Mouse (Mus musculus): ENCODE measurements around the gene Nsun5.
A peak's percentile ranks its signal among the peaks of the same experiment; 100 is the strongest.

Gene Nsun5

GRCm38 (mm10) chr5:135373601-135374000 is 3.8 kb downstream of the Nsun5 start:
- no peak for DNase-seq (ENCODE audit: low read depth, low spot score)

DNA sequence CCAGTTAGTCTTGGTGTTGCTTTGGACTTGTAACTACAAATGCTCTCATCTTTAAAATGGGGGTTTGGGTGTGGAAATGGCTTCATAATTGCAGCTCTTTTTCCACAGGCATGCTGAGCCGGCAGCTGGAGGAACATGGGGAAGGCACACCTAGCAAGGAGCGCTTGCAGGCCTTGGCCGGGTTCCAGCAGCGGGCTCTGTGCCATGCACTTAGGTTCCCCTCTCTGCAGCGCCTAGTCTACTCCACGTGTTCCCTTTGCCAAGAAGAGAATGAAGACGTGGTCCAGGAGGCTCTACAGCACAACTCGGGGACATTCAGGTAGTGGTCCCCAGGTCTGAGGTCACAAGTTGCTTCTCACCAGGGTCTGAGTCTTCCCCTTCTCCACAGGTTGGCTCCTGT is 5.4 kb downstream of the Nsun5 start:
- DNase-seq (ENCODE audit: low read depth, low spot score) = no peak

GRCm38 (mm10) chr5:135376341-135376740 is 6.6 kb downstream of the Nsun5 start:
- no peak for DNase-seq (ENCODE audit: low read depth, low spot score)

DNA sequence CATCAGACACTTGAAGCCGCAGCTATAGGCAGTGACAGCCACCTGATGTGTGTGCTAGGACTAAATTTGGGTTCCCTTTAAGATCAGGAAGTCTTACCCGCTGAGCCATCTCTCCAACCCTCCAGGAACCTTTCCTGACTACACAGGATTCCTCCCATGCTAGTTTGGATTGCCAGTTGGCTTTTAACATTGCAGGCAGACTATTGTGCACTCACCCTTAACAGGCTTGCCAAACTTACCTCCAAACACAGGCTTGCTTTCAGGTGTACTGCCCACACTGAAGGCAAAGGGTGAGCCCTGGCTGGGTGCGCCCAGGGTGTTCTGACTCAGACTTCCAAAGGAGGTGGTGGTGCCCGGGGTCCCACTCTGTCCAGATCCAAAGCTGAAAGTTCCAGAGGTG is 10.9 kb downstream of the Nsun5 start:
- DNase-seq (ENCODE audit: low read depth, low spot score) = no peak

- DNase-seq (ENCODE audit: low read depth, low spot score) = no peak
Measured at GRCm38 (mm10) chr5:135381356-135381925, 11.7 kb downstream of the Nsun5 start.

- DNase-seq (ENCODE audit: low read depth, low spot score) = no peak
Measured at GRCm38 (mm10) chr5:135382746-135383145, 13.0 kb downstream of the Nsun5 start.

GRCm38 (mm10) chr5:135383771-135384170 is 14.0 kb downstream of the Nsun5 start:
- DNase-seq (ENCODE audit: low read depth, low spot score) = no peak

DNA sequence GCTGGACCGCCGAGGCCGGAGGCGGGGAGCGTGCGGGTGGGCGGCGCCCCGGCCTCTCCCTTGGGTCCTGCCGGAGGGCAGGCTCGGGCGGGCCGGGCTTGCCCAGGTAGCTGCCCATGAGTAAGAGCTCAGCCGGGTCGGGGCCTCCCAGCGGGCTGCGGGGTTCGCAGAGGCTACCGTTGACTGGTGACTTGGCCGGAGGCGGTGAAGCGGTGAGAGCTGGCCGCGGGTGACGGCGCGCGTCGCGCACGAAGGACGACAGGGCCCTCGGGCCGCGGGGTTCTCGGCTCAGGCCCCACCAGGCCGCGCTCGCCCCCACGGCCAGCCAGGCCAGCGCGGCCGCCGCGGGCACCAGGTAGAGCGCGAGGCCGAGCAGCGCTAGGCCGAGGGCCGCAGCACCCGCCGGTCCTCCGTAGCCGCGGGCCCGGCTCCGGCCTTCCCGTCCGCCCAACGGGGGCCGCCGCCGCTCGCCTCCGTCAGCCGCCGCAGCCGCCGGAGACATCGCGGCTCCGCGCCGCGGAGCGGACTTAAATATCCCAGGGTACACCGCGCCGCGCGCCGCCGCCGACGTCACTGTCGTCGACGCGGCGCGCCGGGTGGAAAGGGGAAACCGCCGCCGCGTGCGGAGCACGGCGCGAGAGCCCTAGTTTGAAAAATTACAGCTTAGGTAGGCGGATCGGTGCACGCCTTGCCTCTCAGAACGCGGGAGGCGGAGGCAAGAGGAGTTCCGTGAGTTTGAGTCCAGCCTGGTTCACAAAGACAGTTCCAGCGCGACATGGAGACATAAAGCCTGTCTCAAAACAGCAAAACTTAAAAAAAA is 24.5 kb downstream of the Nsun5 start, which contains the start of gene Pom121:
TSS of gene Pom121 (minus strand) at position 543 of the 820 bp plus-strand sequence.
- DNase-seq (ENCODE audit: low read depth, low spot score) = peak; percentile 93

GRCm38 (mm10) chr5:135395826-135396225 is 26.1 kb downstream of the Nsun5 start:
- DNase-seq (ENCODE audit: low read depth, low spot score) = peak; percentile 84

DNA sequence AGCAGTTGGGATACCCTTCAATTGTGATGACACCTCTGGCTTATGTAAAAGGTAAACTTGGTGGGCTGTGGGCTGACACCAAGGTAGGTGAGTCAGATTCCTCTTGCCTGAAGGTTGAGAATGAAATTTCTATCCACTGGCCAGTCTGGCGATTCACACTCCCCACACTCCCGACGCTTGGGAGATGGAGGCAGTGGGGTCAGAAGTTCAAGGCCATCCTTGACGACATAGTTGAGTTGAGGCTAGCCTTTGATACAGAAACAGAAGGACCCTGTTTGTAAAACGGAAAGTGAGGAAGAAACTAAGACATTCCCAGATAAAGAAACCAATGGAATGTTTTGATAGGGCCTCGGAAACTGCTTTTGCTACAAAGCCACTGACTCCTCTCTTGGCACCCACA is 29.6 kb downstream of the Nsun5 start:
- no peak for DNase-seq (ENCODE audit: low read depth, low spot score)

DNA sequence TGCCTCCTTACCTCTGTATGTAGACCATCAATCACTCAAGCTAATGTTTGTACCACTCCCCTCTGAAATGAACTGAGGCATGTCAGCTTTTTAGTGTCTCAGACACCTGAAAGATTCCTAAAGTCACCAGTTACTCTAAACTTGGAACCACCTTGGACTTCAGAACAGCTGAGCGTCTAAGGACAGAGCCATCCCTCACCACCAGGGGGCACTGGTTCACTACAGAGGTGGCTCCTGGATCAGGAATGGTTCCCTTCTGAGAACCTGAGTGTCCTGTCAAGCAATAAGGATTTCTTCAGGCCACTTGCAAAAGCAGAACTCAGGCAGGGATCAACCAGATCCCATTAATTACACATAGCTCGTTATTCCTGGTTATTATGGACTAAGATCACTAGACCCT is 30.5 kb downstream of the Nsun5 start:
- peak; percentile 74 for DNase-seq (ENCODE audit: low read depth, low spot score)

GRCm38 (mm10) chr5:135404623-135405022 is 34.9 kb downstream of the Nsun5 start:
- DNase-seq (ENCODE audit: low read depth, low spot score) = no peak

GRCm38 (mm10) chr5:135405437-135405836 is 35.7 kb downstream of the Nsun5 start:
- no peak for DNase-seq (ENCODE audit: low read depth, low spot score)

DNA sequence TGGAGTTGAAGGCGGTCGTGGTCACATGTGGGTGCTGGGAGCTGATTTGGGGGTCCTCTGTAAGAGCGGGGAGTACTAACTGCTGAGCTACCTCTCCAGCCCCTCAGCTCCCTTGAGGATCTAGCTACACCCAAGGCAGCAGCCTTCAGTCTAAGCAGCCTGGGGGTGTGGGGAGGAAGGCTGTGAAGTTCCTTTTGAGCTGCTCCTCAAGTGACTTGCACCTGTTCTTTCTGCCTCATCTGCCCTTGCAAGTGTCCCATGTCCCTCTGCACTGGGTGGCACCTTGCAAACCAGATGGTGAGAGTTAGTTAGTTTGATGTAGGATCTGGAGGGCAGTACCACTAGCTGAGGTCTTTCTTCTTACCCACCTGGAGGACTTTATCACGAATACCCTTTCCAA is 38.4 kb downstream of the Nsun5 start:
- DNase-seq (ENCODE audit: low read depth, low spot score) = no peak

GRCm38 (mm10) chr5:135410266-135410665 is 40.5 kb downstream of the Nsun5 start:
- DNase-seq (ENCODE audit: low read depth, low spot score) = no peak

Measured in A20 (cell line).